Mouse (Mus musculus) urinary bladder, postnatal 4 days (tissue): Measurements from ENCODE around the gene Ndufc1.
A peak's percentile ranks its signal among the peaks of the same experiment; 100 is the strongest.
"Not testable (repeated sequence)": the region's sequence is repeated elsewhere in the genome, so short reads cannot be mapped to it uniquely, and the experiment has no call there.

ENCODE experiments used
- DNase-seq, 2 experiments: peaks; one replicate each; pipeline ENCODE4 v3.0.0; 2021 to 2022; ENCODE audit warnings: low spot score in 2 of 2

Ndufc1 gene

GRCm38 (mm10) chr3:51396219-51397068 lies 12.3 kb downstream of the Ndufc1 start, which contains the start of gene Mgarp:
Gene Mgarp (minus strand): TSS chr3:51396738.
- peak; percentile 56 to 74 for DNase-seq

- no peak for DNase-seq
Observed at GRCm38 (mm10) chr3:51395461-51396145, 13.2 kb downstream of the Ndufc1 start.

- no peak for DNase-seq
Observed at GRCm38 (mm10) chr3:51394881-51395280, 13.9 kb downstream of the Ndufc1 start.

DNA sequence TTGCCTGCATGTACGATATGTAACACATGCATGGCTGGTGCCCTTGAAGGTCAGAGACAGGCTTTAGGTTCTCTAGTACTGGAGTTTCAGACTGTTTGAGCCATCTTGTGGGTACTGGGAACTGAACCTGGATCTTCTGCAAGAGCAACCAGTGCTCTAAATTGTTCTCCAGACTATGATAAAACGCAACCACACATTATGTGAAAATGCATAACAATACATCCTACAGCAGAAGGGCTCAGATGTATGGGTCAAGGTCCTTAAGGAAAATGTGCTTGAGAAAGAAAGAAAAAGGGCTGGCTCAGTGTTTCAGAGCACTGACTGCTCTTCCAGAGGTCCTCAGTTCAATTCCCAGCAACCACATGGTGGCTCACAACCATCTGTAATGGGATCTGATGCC lies 15.1 kb downstream of the Ndufc1 start:
- DNase-seq = no peak

DNA sequence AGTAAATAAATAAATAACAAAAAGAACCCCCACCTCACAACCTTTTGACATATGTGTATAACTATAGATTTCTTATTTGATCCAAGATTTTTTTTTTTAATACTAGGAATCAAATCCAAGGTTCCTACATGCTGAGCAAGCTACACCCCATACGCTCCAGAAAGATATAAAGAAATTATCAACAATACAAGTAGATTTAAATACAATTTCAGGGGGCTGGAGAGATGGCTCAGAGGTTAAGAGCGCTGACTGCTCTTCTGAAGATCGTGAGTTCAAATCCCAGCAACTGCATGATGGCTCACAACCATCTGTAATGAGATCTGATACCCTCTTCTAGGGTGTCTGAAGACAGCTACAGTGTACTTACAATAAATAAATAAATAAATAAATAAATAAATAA lies 15.8 kb downstream of the Ndufc1 start:
- not testable (repeated sequence) for DNase-seq

GRCm38 (mm10) chr3:51391591-51391990 lies 17.2 kb downstream of the Ndufc1 start:
- DNase-seq = no peak

DNA sequence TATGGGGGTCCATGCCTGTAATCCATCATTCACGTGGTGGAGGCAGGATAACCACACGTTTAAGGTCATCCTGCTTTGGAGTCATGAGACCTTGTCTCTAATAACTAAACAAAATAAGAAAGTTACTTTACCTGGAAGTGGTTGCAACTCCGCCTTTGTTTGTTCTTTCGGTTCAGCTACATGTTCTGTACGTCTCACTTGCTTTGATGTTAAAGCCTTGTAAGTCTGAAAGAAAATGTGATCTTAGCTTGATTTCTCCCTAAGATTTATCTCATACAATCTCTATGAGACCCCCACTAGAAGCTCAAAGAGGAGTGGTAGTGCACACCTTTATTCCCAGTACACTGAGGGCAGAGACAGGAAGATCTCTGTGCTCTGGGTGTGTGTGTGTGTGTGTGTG lies 17.7 kb downstream of the Ndufc1 start:
- DNase-seq = no peak

- no peak for DNase-seq
Observed at GRCm38 (mm10) chr3:51388904-51389303, 19.9 kb downstream of the Ndufc1 start.

DNA sequence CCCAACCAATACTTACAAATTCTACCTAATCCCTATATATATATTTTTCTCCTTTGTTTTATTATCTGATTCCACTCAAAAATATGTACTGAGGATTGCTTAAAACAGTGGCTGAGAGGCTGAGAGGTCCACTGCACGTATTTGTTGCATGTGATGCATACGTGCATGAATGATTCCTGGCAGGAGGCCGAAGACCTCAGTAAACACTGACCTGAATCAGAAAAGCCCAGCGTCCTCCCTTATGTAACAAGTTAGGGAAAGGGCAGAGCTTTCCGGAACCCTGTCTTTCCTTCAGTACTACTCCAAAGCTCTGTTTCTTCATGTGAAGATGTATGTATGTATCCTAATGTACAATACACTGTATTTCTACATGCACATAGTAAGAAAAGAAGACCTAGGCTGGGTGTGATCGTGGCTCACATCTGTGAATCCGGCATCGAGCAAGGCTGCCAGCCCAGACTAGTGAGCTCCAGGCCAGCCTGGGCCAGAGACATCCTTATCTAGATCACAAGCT lies 20.9 kb downstream of the Ndufc1 start:
- no peak for DNase-seq

GRCm38 (mm10) chr3:51387134-51387451 lies 21.7 kb downstream of the Ndufc1 start:
- no peak for DNase-seq

DNA sequence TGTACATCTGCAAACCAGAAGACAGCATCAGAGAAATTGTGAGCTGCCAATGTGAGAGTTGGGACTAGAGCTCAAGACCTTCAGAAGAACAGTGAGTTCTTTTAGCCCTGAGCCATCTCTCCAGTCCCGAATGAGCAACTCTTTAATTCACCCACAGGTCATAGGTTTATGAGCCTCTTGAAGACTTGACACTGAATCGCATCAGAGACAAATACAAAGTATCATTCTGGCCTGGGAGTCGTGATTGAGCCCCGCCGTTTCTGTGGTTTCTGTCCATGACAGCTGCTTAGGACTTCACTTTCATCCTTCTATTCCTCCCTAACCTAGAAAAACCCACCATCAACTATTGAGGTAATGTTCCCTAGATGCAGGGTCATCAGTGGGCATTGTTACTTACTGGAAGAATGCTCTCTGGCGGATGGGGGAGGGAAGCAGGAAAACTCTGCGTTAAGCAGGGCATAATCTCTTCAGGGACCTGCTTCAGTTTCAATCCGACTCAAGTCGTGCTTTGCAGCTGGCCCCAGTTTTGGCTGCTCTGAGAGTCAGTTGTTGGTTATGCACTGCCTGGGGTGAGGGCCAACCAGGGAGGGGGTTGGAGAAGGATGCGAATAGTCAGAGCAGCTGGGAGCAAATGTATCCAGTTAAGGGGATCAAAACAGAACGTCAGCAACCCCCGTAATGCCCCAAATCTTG lies 22.2 kb downstream of the Ndufc1 start:
- DNase-seq = peak in 1 of 2 experiments; percentile 30

DNA sequence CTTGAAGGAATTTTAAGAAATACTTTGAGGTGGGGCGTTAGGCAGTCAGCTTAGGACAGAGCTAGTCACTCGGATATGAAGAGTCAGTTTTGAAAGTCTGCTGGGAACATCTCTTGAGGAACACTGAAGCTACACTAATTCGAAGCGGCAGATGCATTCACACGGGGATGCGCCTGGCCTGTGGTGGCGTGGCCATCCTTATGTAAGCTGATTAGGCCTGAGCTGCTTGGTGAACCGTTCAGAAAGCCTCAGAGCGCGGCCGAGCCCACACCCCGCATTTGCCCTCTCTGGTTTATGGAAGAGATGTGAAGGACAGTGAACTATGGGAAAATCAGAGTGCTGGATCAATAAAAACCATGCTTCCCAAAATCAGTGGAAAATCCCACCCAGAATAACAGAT lies 25.4 kb downstream of the Ndufc1 start:
- no peak for DNase-seq

GRCm38 (mm10) chr3:51380660-51381014 lies 28.2 kb downstream of the Ndufc1 start:
- no peak for DNase-seq

DNA sequence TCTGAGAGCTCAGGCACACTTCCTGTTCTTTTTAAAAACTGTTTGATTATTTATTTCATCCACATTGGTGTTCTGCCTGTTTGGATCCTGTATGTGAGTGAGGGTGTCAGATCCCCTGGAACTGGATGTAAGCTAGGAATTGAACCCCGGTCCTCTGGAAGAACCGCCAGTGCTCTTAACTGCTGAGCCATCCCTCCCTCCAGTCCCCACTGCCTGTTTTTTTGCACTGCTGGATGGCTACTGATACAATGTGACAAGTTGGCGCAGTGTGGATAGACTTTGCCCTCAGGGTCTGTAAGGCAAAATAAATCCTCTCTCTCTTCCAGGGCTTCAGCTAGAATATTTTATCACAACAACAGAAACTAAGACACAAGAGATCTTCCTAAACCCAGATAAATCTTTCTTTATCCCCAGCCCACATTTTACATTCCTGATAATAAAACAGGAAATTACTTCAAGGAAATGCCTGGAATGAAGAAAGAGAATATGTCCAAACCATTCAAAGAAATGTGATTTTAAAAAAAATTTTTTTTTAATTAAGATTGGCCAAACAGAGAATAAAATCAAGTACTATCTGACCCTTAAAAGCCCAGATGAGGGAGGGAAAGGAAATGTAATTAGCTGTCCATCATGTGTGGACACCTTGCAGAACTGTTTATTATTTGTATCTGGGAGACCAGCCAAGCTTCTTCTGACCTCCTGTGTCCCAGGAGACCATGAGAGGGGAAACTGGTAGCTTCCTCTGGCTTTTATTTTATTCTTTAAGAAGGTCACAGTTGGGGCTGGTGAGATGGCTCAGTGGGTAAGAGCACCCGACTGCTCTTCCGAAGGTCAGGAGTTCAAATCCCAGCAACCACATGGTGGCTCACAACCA lies 28.8 kb downstream of the Ndufc1 start:
- DNase-seq = no peak

- DNase-seq = no peak
Observed at GRCm38 (mm10) chr3:51378665-51378946, 30.2 kb downstream of the Ndufc1 start.

- no peak for DNase-seq
Observed at GRCm38 (mm10) chr3:51377878-51378664, 30.7 kb downstream of the Ndufc1 start.

GRCm38 (mm10) chr3:51375307-51376265 lies 33.2 kb downstream of the Ndufc1 start:
- no peak for DNase-seq

- DNase-seq = no peak
Observed at GRCm38 (mm10) chr3:51373544-51373943, 35.2 kb downstream of the Ndufc1 start.

- DNase-seq = no peak
Observed at GRCm38 (mm10) chr3:51372883-51373282, 35.9 kb downstream of the Ndufc1 start.

DNA sequence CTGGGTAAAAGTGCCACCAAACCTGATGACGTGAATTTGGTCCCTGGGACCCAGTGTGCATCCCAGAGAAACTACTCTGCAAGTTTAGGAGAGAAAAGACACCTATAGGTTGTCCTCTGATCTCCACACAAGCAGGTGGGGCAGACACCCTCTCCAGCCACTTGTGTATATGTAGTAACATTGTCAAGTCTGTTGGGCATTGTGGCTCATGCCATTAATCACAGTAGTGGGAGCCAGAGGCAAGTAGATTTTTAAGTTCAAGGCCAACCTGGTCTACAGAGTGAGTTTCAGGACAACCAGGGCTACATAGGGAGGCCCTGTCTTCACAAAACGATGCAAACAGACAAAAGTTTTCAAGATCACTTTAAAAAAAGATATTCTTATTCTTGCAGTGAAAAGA lies 37.0 kb downstream of the Ndufc1 start:
- no peak for DNase-seq
